Mouse (Mus musculus) right cerebral cortex, postnatal 14 days (tissue): ENCODE results near the gene Emc1.

Experiments used
- DNase-seq: peaks from one replicate; pipeline ENCODE4 v3.0.0; 2022

The Emc1 gene

DNA sequence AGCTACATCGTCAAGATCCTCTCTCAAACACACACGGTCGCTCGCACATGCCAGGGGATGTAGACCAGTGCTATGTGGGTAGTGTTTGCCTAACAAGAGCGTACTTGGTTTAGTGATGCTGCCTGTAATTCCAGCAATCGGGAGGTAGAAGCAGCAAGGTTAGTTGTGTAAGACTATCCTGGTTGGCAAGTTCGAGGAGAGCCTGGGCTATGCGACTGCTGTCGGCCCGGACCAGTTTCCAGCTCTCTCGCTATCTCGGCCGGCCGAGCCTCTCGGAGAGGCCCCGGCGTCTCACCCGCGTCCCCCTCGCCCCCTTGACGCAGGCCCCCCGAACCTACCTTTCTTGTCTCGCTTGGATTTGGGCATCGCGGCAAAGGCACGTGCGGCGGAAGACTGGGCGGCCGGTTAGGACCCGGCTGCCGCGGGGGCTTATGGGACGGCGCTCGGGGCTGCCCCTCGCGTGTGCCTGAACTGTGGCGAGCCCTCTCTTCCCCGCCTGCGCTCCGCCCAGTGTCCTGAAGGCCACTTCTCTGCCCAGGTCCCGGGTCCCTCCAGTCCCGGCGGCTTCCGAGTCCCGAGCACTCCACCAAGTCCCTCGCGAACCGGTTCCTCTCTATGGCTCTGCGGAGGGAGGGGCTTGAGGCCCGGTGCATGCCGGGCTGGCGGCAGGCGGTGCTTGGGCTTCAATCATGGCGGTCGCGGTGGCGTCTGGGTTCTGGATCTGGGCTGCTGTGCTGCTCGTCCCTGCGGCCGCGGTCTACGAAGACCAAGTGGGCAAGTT, at the start of gene Emc1, which contains the start of the genes Mrto4 and Ubr4:
Gene Emc1, plus strand, starts transcription at position 657 of the 781 bp plus-strand sequence.
Gene Mrto4, minus strand, starts transcription at position 646 of the 781 bp plus-strand sequence.
Gene Ubr4, plus strand, starts transcription at position 679 of the 781 bp plus-strand sequence.
- DNase-seq, result peak; percentile 82

DNA sequence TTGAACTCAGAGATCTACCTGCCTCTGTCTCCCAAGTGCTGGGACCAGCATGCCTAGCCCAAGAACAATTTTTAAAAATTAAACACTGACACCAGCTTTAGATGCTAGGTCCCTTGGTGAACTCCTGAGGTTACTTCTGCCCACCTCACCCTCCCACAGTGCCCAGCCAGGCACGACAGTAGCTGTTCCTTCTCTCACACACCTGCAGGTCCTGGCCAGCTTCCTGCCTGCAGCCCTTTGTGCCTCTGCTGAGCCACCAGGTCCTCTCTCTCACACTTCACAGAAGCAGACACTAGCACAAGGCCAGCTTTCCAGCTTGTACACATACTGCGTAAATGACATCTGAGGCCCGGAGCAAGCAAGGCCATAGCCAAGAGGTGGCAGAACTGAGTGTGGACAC, 46.9 kb upstream of the Emc1 start:
- no peak for DNase-seq

DNA sequence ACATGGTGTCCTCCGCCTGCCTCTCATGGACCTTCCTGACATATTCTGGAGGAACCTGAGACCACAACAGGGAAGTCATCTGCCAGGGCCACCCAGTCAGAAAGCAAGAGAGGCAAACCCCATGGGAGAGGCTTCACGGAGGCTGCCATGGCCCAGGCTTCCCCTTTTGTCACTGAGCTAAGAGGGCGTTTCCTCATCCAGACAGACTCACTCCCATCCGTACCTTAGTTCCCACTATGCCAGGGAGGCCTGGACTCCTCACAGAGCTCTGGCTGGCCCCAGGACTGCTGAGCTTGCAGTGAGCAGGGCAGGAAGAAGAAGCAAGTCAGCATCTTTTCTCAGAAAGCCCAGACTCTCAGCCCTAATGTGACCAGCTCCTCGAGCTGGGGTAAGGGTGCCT, 44.5 kb upstream of the Emc1 start:
- no peak for DNase-seq

DNA sequence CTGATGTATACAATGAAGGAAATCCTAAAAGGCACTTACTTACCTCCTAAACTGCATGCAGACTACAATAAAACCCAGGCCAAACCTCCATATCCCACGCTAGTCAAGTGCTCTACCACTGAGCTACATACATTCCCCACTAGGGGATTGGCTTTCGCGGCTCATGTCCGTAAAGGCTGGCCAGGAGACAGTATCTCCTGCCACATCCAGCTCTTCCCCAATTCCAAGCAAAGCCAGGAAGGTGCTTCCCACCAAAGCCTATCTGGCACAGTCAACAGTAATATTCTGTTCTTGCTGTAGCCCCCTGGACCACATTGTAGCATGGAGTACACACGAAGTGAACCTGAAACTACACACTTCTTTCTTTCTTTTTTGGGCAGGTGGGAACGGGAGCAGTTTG, 42.7 kb upstream of the Emc1 start:
- no peak for DNase-seq

DNA sequence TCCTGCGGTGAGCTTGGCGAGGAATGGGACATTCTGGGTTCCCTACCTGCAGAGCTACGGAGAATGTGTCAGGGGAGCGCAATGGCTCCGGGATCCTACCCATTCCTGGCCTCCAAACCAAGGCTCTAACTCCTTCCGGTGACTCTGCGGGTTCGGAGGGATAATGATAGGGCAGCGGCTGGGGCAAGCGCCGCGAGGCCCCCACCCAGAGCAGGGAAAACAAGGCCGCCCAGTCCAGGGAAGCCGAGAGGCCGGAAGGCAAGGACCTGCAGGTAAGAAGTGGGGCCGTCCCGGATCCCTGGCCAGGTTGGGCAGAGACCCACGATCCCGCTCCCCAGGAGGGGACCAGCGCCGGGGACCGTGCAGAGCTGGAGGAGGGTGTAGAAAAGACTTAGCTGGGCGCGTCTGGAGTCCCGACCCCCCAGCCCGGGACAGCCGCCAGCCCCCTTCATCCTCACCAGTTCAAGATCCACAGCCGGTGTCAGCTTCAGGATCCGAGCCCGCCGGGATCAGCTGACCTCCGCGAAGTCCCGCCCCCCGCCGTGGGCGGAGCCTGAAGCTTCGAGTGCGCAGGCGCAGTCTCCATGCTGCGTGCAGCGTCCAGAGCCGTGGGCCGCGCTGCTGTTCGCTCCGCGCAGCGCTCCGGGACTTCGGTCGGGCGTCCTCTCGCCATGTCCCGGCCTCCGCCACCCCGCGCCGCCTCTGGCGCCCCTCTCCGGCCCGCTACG, 42.1 kb upstream of the Emc1 start, which contains the start of the genes Pqlc2 and Akr7a5:
Gene Pqlc2, minus strand, starts transcription at position 538 of the 728 bp plus-strand sequence.
Gene Akr7a5, plus strand, starts transcription at position 574 of the 728 bp plus-strand sequence.
- peak; percentile 98 for DNase-seq

DNA sequence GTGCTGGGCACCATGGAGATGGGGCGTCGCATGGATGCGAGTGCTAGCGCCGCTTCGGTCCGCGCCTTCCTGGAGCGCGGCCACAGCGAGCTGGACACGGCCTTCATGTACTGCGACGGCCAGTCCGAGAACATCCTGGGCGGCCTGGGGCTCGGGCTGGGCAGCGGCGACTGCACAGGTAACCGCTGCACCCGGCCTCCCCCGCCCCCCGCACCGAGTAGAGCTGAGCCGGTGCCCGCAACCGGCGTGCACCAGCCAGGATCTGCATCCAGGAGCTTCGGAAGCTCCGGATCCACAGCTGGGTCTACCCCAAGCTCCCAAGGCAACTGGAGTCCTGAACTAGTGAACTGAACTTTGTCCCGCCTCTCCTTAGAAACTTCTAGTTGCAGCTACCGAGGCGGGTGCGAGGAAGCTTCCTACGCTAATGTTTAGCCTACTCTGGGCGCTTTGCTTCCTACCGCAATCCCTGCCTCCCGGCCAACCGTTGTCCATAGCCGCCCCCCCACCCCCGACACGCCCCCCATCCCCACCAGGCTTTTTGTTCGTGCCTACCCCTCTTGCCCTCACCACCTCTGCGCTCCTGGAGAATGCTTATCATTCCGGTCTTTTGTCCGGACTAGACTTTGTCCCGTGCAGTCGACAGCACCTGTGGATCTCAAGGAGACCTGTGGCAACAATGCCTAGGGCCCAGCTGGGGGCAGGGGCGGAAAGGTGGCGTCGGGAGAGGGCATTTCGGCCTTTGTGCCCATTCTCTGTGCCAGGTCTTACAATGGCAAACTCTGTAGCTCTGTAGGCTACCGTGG, 41.3 kb upstream of the Emc1 start:
- no peak for DNase-seq

DNA sequence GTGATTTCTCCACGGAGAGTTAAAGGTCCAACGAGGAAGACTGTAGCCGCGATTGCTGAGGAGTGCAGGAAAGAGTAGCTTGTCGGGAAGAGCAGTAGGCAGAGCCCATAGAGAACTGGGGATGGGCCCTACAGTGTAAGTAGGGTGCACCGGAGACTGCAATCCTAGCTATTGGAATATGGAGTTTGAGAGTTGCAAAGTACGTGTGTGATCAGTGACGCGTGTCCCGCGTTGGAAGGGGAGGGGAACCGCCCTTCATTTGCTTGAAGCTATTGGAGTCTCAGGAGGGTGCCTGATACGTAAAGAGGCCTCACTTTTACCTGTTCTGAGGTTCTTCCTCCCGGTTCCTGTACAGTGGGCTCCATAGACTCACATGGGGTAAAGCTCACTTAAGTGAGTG, 40.7 kb upstream of the Emc1 start:
- no peak for DNase-seq

DNA sequence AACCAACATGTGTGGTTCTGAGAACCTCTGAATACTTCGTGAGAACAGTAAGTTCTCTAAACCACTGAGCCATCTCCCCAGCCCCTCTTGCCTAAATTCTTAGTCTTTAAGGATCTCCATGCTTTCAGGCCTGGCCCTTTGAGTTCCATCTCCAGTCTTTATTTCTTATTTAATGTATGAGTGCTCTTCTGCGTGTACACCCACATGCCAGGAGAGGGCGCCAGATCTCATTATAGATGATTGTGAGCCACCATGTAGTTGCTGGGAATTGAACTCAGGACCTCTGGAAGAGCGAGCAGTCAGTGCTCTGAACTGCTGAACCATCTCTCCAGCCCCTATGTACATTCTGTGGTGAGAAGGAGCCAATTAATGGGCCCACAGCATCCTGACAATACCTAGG, 39.8 kb upstream of the Emc1 start:
- DNase-seq, result no peak

DNA sequence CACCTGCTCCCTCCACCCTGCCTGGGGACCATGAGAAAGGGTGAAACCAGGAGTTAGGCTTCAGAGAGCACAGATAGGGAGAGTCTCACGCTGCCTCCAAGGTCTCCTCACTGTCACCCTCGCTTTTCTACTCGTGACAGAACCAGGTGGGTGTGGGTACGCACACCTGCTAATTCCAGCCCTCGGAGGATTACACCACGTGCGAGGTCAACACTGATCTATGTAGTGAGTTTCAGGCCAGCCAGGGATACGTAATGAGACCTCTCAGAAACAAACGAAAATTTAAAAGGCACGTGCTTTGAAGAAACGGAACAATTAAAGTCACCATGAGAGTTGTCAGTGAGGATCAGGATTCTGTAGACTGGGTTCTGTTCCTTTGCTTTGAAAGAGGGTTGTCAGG, 33.9 kb upstream of the Emc1 start:
- DNase-seq, result no peak

DNA sequence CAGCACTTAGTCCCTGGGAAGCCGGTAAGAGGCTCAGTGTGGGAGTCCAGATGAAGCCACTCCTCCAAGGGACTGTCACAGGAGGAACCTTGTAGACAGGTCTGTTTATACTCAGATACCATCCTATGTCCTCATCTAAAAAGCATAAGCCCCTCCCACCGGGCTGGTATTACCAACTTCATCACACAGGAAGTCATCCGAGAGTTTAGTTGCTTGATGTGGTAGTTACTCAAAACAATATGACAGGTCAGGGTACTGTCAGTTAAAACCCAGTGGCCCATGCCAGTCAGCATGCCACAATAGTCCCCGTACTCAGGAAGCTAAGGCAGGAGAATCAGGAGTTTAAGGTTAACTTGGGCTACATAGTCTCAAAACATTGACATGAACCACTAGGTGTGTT, 32.6 kb upstream of the Emc1 start:
- DNase-seq, result no peak

DNA sequence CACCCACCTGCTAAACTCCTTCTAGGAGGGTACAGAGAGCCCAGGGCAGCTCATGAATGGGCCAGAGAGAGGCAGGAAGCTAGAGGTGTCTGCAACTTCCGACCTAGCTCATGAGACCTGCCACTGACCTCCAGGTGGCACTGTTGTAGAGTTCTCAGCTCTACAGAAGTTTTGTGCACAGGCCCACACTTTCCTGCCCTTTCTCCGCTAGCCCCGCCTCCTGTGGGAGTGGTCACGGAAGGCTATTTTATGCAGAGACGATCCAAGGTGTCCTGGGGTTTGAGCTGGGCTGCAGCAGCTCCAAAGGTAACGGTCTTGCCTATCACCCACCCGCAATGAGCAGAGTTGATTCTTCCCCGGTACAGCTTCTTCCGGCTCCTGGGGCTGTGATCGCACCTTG, 21.8 kb upstream of the Emc1 start:
- DNase-seq, result peak; percentile 31

DNA sequence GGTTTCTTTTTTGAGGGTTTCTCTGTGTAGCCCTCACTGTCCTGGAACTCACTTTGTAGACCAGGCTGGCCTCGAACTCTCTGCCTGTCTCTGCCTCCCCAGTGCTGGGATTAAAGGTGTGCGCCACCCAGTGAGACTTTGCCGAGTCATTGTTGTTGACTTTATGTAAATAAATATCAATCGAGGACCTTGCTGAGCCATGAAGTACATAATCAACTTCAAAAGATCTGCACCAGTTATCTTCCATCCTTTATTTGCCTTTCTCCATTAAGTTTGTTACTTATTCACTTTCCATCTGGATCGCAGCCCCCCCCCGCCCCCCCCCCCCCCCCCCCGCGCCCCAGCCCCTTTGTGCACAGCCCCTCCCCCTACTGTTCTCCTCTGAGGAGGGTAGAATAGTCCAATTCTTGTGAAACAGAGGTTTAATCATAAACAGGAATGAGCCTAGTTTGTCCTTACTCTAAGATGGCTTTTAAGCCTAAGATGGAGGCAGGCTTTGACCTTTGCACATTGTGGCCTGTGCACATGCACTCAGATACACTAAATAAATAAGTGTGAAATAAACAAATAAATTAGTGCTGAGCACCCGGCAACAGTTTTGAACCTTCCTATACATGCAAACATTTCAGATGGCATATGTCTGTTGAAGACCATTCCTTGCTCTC, 17.6 kb upstream of the Emc1 start:
- no peak for DNase-seq

DNA sequence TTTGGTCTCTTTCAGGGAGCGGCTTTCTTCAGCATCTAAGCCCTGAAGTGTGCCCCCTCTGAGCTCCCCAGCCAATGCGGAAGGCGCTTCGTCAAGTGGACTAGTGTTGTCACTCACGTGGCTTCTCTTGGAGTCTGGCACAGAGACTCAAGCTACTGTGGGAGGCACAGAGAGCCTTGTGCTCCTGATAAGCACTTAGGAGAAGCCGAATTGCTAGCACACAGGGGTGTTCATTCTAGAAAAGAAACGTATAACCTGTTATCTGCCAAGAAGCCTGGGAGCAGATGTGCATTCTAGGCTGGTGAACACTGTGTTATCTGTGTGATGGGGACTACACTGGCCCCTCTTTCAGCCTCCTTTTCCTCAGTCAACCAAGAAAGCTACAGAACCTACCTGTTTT, 16.9 kb upstream of the Emc1 start:
- no peak for DNase-seq

DNA sequence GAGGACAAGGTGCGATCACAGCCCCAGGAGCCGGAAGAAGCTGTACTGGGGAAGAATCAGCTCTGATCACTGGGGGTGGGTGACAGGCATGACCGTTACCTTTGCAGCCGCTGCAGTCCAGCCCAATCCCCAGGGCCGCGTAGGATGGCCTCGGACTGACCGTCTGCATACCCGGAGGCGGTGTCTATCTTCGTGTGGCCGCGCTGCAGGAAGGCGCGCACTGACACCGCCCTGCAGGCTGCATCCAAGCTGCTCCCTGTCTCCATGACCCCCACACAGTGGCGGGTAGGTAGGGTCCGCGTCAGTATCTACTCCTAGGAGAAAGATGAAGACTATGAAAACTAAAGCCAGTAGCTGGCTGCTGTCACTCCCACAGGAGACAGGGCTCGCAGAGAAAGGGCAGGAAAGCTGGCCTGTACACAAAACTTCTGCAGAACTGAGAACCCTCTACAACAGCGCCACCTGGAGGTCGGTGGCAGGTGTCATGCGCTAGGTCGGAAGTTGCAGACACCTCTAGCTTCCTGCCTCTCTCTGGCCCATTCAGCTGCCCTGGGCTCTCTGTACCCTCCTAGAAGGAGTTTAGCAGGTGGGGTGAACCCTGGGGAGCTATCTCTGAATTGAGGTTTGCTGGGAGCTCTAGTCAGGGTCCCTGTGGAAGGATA, 15.4 kb upstream of the Emc1 start:
- peak; percentile 78 for DNase-seq

DNA sequence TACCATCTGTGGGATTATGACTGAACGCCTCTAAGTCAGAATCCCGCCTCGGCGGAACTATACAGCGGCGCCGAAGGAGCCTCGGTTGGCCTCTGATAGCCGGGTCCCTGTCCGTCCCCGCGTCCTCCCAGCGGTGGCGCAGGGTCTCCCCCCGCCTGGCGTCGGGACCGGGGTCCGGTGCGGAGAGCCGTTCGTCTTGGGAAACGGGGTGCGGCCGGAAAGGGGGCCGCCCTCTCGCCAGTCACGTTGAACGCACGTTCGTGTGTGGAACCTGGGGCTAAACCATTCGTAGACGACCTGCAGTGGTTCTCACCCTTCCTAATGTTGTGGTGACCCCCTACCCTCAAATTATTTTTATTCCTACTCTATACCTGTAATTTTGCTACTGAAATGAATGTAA, 14.2 kb upstream of the Emc1 start:
- no peak for DNase-seq

DNA sequence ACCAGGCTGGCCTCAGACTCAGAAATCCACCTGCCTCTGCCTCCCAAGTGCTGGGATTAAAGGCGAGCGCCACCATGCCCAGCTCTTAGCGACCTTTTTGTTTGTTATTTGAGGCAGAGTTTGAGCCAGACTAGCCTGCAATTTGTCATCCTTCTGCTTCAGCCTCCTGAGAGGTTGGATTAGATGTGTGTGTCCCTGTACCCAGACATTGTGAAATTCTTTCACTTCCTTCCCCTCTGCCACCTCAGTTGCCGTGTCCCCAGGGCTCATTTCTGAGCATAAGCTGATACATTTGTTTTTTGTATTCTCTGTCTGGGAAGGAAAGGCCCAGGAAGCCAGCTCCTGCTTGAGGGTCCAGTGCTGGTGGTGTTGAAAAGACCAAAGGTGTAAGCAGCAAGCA, 11.6 kb upstream of the Emc1 start:
- DNase-seq, result no peak

DNA sequence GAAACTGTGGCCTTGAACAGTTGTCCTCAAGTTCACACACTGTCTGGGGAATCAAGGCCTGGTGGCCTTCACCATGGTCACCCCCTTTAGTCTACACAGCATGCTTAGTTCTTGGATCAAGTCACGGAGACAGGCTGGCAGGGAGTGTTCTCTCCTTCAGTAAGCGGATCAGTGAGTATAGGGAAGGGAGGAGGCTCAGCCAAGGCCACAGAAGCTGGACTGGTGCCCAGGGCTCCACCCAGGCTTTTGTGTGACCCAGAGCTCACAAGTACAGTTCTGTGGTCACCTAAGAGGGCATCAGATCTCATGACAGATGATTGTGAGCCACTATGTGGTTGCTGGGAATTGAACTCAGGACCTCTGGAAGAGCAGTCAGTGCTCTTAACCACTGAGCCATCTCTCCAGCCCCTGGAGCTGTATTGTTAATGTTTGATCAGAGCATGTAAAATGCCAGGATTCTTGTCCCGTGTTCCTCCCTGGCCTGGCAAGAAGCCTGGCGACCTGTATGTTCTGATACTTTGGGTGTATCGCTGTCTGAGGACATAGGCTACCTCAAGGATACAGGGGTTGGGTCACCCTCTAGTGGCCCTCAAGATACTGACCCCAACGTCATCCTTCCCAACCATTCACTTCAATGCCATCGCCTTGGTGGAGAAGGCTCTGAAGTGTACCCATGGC, 10.7 kb upstream of the Emc1 start:
- no peak for DNase-seq

DNA sequence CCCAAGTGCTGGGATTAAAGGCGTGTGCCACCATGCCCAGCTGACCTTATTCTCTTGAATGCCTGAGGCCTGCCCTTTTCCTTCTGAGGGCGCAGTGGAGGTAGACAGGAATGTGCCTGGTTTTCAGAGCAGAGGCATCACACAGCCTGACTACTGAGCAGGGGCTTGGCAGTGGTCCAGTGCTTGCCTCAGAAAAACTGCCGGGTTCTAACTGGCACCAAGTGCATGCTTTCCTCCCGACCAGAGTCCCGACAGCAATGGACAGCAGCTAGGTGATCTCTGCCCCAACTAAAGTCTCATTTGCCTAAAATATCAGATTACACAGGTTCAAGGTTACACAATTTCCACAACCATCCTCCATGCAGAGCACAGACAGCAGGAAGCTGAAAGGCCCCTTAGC, 8.7 kb upstream of the Emc1 start:
- DNase-seq, result peak; percentile 67

DNA sequence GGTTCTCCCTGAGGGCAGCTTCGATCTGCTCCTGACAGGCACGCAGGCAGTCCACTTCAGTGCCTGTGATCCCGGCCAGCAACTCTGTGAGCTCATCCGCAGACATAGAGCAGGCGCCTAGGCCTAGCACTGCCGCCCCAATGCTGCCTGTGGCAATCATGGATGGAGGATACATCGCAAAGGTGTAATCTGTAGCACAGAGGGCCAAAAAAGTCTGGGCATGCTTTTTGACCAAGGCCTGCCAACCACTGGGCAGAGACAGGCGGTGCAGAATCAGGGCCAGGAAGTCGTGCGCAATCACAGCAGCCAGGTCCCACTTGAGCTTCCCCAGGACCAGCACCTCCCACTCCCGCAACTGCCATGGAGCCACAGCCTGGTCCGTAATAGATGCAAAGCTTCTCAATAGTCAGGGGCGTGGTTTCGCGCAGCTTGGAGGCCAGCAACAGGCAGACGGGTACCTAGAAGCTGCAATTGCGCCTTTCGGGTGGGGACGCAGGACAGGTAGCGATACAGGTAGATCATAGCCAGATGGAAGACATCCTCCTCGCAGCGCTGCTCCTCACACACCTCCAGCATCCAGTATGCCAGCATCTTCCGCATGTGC, 6.9 kb upstream of the Emc1 start:
- no peak for DNase-seq

DNA sequence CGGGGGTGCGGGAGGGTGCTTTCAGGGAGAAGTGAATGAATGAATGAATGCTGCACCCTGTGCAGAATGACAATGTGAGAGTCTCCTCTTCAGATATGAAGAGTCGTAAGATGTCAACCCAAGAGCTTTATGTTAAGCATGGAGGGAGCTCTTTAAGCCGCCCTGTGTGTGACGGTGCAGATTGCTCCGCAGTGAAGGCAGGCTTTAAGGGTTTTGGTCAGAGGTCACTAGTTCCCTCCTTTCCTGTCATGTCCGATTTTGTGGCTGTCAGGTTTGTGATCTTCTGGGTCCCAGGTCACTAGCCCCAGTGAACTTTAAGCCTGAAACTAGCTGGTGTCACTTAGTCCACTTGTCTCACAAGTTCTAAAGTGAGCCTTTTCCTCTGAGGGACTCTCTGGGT, 445 bp downstream of the Emc1 start:
- no peak for DNase-seq

DNA sequence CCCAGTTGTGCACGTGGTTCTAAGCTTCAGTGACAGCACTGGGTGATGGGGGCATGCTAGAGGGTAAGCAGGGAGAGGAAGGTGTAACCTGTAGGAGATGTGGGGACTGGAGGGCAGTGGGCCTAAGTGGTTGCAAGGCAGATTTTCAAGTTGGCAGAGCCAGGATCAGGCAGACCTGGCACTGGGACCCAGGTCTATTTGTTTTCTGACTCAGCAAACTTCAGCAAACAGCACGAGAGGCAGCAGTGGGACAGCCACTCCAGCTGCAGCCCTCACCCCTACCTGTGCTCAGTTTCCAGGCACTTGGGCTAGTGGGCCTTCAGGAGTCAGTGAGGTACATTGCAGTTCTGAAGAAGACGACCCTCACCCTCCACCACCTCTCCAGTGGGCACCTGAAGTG, 4.8 kb downstream of the Emc1 start:
- no peak for DNase-seq
